Mouse (Mus musculus): ENCODE data around the gene Slitrk2. TPM values are rescaled to one million over a fixed set of nuclear protein-coding genes. Genes with fewer than 3 reads are reported as not detected.

Slitrk2 gene
- total and polyA plus RNA-seq, 2 experiments from 2014 or later: 0.18 TPM; not detected in 1

- DNase-seq (ENCODE audit: low spot score) (no peak), ATAC-seq (ENCODE audit: insufficient read depth, low read depth) (no peak)
- Histone ChIP-seq H3K4me2 (ENCODE audit: low read depth, low read length) (no peak overlapping the region), H3K9ac (replicated peaks; ENCODE audit: low read depth, low read length) (no peak overlapping the region), H3K36me3 (replicated peaks; ENCODE audit: control insufficient read depth, insufficient read depth, low read length) (no peaks in the 10 kb centered on the region), H3K4me3 (ENCODE audit: low read depth, low read length) (no peak overlapping the region), H3K27ac (ENCODE audit: low read depth) (no peak overlapping the region), H3K4me1 (ENCODE audit: control insufficient read depth, insufficient read depth) (no peaks in the 10 kb centered on the region), H3K27me3 (ENCODE audit: control insufficient read depth, insufficient read depth, low read length) (no peaks in the 10 kb centered on the region), H3K9me3 (replicated peaks; ENCODE audit: control insufficient read depth, low read length) (no peaks in the 10 kb centered on the region)
- 26% methylated on average over 7 of the region's 7 CpGs for whole genome bisulfite sequencing
- TF ChIP-seq CTCF (IDR thresholded peaks at IDR 0.05; ENCODE audit: low read depth): no peak
- TF ChIP-seq EP300 (IDR thresholded peaks at IDR 0.05; ENCODE audit: low read depth): no peak
Observed at GRCm38 (mm10) chrX:66678646-66679045, 29.5 kb downstream of the Slitrk2 start.
